Mouse (Mus musculus): ENCODE results near the gene Phrf1. TPM values are rescaled to one million over a fixed set of nuclear protein-coding genes. Genes with fewer than 3 reads are reported as not detected.

The Phrf1 gene
- polyA plus RNA-seq, 1 experiment from 2014 or later, result 99.6 TPM

GRCm38 (mm10) chr7:141278766-141279590, 50.4 kb downstream of the Phrf1 start, which contains the start of gene Sct:
TSS of gene Sct (minus strand) at chr7:141279133.
- DNase-seq (ENCODE audit: low spot score) (peak; percentile 76), ATAC-seq (replicated peaks; ENCODE audit: low FRiP score) (peak; percentile 71)
- H3K4me2 ChIP-seq (ENCODE audit: low read depth, low read length, severe bottlenecking), result peak within 1 kb of the TSS; percentile 83
- H3K9me3 ChIP-seq (ENCODE audit: control insufficient read depth, low read length), result no peaks in the 10 kb centered on the region
- no peak within 1 kb of the TSS for H3K27ac ChIP-seq (ENCODE audit: low read depth, low read length)
- H3K9ac ChIP-seq (ENCODE audit: low read length), result peak within 1 kb of the TSS; percentile 51
- no peaks in the 10 kb centered on the region for H3K36me3 ChIP-seq (ENCODE audit: control insufficient read depth, insufficient read depth, low read length)
- H3K4me3 ChIP-seq (ENCODE audit: low read depth, low read length), result peak within 1 kb of the TSS; percentile 34
- H3K27me3 ChIP-seq (ENCODE audit: control insufficient read depth, insufficient read depth, low read length), result peaks cover 4% of the 10 kb centered on the region
- whole genome bisulfite sequencing, result 1% methylated on average over 42 of the region's 46 CpGs
- H3K4me1 ChIP-seq (replicated peaks; ENCODE audit: control insufficient read depth, insufficient read depth, low read length), result peaks cover 2% of the 10 kb centered on the region; the same call in 1 of the 2 replicates

- DNase-seq (ENCODE audit: low spot score) (no peak), ATAC-seq (replicated peaks; ENCODE audit: low FRiP score) (peak; percentile 22; the same call in 1 of the 2 replicates)
- Histone ChIP-seq H3K27ac (ENCODE audit: low read depth, low read length) (no peak overlapping the region), H3K36me3 (ENCODE audit: control insufficient read depth, insufficient read depth, low read length) (no peaks in the 10 kb centered on the region), H3K4me3 (ENCODE audit: low read depth, low read length) (no peak overlapping the region), H3K27me3 (ENCODE audit: control insufficient read depth, insufficient read depth, low read length) (peaks cover 4% of the 10 kb centered on the region), H3K9ac (ENCODE audit: low read length) (no peak overlapping the region), H3K4me2 (ENCODE audit: low read depth, low read length, severe bottlenecking) (no peak overlapping the region), H3K4me1 (replicated peaks; ENCODE audit: control insufficient read depth, insufficient read depth, low read length) (peaks cover 2% of the 10 kb centered on the region; the same call in 1 of the 2 replicates), H3K9me3 (ENCODE audit: control insufficient read depth, low read length) (no peaks in the 10 kb centered on the region)
- WGBS, result 49% methylated on average over 6 of the region's 6 CpGs
Observed at GRCm38 (mm10) chr7:141281442-141281841, 52.9 kb downstream of the Phrf1 start.

DNA sequence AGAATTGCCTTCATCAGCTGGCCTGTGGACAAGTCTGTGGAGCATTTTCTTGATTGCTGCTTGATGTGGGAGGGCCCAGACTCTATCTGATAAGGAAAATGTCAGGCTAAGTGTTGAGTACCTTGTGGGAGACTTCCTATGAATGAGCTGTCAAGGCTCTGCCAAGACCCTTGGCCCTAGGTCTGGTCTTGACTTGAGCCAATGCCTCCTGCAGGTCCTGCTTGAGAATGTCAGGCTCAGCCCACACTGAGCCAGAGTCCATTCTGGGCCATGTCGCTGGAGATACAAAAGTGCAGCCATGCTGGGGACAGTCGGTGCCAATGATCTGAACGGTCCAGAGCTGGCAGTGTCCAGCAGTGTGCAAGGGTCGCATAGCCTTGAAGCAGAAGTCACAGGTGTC, 54.2 kb downstream of the Phrf1 start:
- Histone ChIP-seq H3K4me3 (ENCODE audit: low read depth, low read length) (no peak overlapping the region), H3K4me1 (replicated peaks; ENCODE audit: control insufficient read depth, insufficient read depth, low read length) (peaks cover 2% of the 10 kb centered on the region; the same call in 1 of the 2 replicates), H3K27ac (ENCODE audit: low read depth, low read length) (no peak overlapping the region), H3K9ac (ENCODE audit: low read length) (no peak overlapping the region), H3K27me3 (ENCODE audit: control insufficient read depth, insufficient read depth, low read length) (peaks cover 4% of the 10 kb centered on the region), H3K9me3 (ENCODE audit: control insufficient read depth, low read length) (no peaks in the 10 kb centered on the region), H3K36me3 (ENCODE audit: control insufficient read depth, insufficient read depth, low read length) (no peaks in the 10 kb centered on the region), H3K4me2 (ENCODE audit: low read depth, low read length, severe bottlenecking) (no peak overlapping the region)
- ATAC-seq (replicated peaks; ENCODE audit: low FRiP score) (no peak), DNase-seq (ENCODE audit: low spot score) (no peak)
- 91% methylated on average over 4 of the region's 4 CpGs for WGBS

DNA sequence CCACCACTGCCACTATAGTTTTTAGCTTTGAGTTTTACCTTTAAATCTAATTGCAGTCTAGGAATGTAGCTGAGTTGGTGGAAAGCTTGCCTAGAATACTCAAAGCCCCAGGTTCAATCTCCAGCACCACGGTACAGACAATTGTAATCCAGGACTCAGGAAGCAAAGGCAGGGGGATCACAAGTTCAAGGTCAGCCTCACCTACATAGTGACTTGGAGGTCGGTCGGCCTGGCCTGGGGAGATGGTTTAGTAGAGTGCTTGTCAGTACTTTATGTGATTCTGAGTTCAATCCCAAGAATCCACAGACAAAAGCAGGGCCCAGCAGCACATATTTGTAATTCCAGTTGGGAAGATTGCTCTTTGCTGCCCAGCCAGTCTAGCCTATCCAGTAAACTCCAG, 59.5 kb downstream of the Phrf1 start:
- no peaks in the 10 kb centered on the region for H3K36me3 ChIP-seq (ENCODE audit: control insufficient read depth, insufficient read depth, low read length)
- WGBS, result 91% methylated on average over 3 of the region's 3 CpGs

GRCm38 (mm10) chr7:141291921-141292582, 63.5 kb downstream of the Phrf1 start, which contains the start of gene Drd4:
TSS of gene Drd4 (plus strand) at chr7:141292006.
- H3K36me3 ChIP-seq (ENCODE audit: control insufficient read depth, insufficient read depth, low read length), result no peaks in the 10 kb centered on the region
- DNase-seq (ENCODE audit: low spot score), result peak; percentile 77
- 1% methylated on average over 45 of the region's 46 CpGs for WGBS
- no peaks in the 10 kb centered on the region for H3K9me3 ChIP-seq (ENCODE audit: control insufficient read depth, low read length)
- no peak within 1 kb of the TSS for H3K27ac ChIP-seq (ENCODE audit: low read depth, low read length)
- H3K27me3 ChIP-seq (ENCODE audit: control insufficient read depth, insufficient read depth, low read length), result peaks cover 52% of the 10 kb centered on the region
- peak within 1 kb of the TSS; percentile 71 for H3K4me2 ChIP-seq (ENCODE audit: low read depth, low read length, severe bottlenecking)
- H3K4me1 ChIP-seq (replicated peaks; ENCODE audit: control insufficient read depth, insufficient read depth, low read length), result peaks cover 12% of the 10 kb centered on the region
- H3K9ac ChIP-seq (ENCODE audit: low read length), result peak within 1 kb of the TSS; percentile 67
- ATAC-seq (replicated peaks; ENCODE audit: low FRiP score), result peak; percentile 66
- peak within 1 kb of the TSS; percentile 45 for H3K4me3 ChIP-seq (ENCODE audit: low read depth, low read length)

More for the DNA sequence above, 59.5 kb downstream of the Phrf1 start:
- no peak overlapping the region for H3K9ac ChIP-seq (ENCODE audit: low read length)
- H3K4me3 ChIP-seq (ENCODE audit: low read depth, low read length), result no peak overlapping the region
- ATAC-seq (replicated peaks; ENCODE audit: low FRiP score) (no peak), DNase-seq (ENCODE audit: low spot score) (no peak)
- H3K27me3 ChIP-seq (ENCODE audit: control insufficient read depth, insufficient read depth, low read length), result peaks cover 22% of the 10 kb centered on the region
- H3K4me2 ChIP-seq (ENCODE audit: low read depth, low read length, severe bottlenecking), result no peak overlapping the region
- peaks cover 5% of the 10 kb centered on the region; the same call in 1 of the 2 replicates for H3K4me1 ChIP-seq (replicated peaks; ENCODE audit: control insufficient read depth, insufficient read depth, low read length)
- H3K9me3 ChIP-seq (ENCODE audit: control insufficient read depth, low read length), result no peaks in the 10 kb centered on the region
- H3K27ac ChIP-seq (ENCODE audit: low read depth, low read length), result no peak overlapping the region

DNA sequence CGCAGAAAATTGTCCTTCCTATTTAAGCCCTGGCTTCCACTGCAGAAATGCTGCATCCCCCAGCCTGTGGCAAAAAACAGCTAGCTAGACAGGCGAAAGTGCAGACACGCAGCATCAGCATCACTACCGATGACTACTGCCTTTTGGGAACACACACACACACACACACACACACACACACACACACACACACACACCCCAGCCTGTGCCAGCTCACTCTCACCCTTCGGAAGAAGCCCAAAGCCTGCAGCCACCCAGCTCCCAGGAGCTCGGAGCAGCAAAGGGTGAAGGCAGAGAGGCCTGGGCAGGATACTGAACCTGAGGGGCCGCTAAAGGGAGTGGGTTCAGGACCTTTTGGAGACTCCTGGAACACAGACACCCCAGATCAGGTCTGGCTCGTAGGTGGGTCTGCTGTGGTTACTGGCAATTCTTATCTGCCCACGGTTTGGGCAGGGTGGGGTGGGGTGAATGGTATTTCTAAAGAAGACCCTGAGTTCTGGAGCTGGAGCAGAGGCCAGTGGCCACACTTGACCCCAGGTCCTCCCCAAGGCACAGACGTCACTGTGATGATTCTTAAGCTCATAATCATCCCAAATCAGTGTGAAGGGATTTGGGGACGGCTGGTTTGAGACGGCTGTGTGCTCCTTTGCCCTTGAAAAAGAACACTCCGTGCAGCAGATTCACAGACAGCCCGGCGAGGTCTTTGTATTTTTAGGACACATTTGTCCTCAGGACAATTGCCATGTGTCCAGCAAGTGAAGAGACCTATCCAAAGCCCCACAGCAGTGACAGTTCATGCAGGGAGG, 64.2 kb downstream of the Phrf1 start:
- WGBS, result 32% methylated on average over 15 of the region's 15 CpGs
- Histone ChIP-seq H3K27me3 (ENCODE audit: control insufficient read depth, insufficient read depth, low read length) (peaks cover 52% of the 10 kb centered on the region), H3K9me3 (ENCODE audit: control insufficient read depth, low read length) (no peaks in the 10 kb centered on the region), H3K4me1 (replicated peaks; ENCODE audit: control insufficient read depth, insufficient read depth, low read length) (peaks cover 12% of the 10 kb centered on the region), H3K27ac (ENCODE audit: low read depth, low read length) (no peak overlapping the region), H3K36me3 (ENCODE audit: control insufficient read depth, insufficient read depth, low read length) (no peaks in the 10 kb centered on the region), H3K4me2 (ENCODE audit: low read depth, low read length, severe bottlenecking) (peak overlapping the region; percentile 71), H3K9ac (ENCODE audit: low read length) (no peak overlapping the region; the same call in 1 of the 2 replicates), H3K4me3 (ENCODE audit: low read depth, low read length) (peak overlapping the region; percentile 45; the same call in 1 of the 2 replicates)
- no peak for ATAC-seq (replicated peaks; ENCODE audit: low FRiP score)
- peak; percentile 61 for DNase-seq (ENCODE audit: low spot score)

DNA sequence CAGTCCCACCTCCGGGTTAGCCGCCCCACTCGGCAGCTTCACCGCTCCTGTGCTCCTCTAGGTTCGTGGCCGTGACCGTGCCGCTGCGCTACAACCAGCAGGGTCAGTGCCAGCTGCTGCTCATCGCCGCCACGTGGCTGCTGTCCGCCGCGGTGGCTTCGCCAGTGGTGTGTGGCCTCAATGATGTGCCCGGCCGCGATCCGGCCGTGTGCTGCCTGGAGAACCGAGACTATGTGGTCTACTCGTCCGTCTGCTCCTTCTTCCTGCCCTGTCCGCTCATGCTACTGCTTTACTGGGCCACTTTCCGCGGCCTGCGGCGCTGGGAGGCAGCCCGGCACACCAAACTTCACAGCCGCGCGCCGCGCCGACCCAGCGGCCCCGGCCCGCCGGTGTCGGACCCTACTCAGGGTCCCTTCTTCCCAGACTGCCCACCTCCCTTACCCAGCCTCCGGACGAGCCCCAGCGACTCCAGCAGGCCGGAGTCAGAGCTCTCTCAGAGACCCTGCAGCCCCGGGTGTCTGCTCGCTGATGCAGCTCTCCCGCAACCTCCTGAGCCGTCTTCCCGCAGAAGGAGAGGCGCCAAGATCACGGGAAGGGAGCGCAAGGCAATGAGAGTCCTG, 65.4 kb downstream of the Phrf1 start:
- ATAC-seq (replicated peaks; ENCODE audit: low FRiP score) (no peak), DNase-seq (ENCODE audit: low spot score) (peak; percentile 74)
- Histone ChIP-seq H3K4me3 (ENCODE audit: low read depth, low read length) (peak overlapping the region; percentile 27), H3K27ac (ENCODE audit: low read depth, low read length) (no peak overlapping the region), H3K27me3 (ENCODE audit: control insufficient read depth, insufficient read depth, low read length) (peaks cover 52% of the 10 kb centered on the region), H3K9ac (ENCODE audit: low read length) (peak overlapping the region; percentile 31; the same call in 1 of the 2 replicates), H3K4me2 (ENCODE audit: low read depth, low read length, severe bottlenecking) (peak overlapping the region; percentile 59), H3K9me3 (ENCODE audit: control insufficient read depth, low read length) (no peaks in the 10 kb centered on the region), H3K4me1 (replicated peaks; ENCODE audit: control insufficient read depth, insufficient read depth, low read length) (peaks cover 12% of the 10 kb centered on the region), H3K36me3 (ENCODE audit: control insufficient read depth, insufficient read depth, low read length) (no peaks in the 10 kb centered on the region)
- 2% methylated on average over 53 of the region's 53 CpGs for WGBS

GRCm38 (mm10) chr7:141294479-141294878, 65.9 kb downstream of the Phrf1 start:
- peaks cover 12% of the 10 kb centered on the region for H3K4me1 ChIP-seq (replicated peaks; ENCODE audit: control insufficient read depth, insufficient read depth, low read length)
- H3K9ac ChIP-seq (ENCODE audit: low read length), result no peak overlapping the region
- no peaks in the 10 kb centered on the region for H3K9me3 ChIP-seq (ENCODE audit: control insufficient read depth, low read length)
- no peaks in the 10 kb centered on the region; the same call in 1 of the 2 replicates for H3K36me3 ChIP-seq (ENCODE audit: control insufficient read depth, insufficient read depth, low read length)
- H3K4me3 ChIP-seq (ENCODE audit: low read depth, low read length), result peak overlapping the region; percentile 27
- H3K4me2 ChIP-seq (ENCODE audit: low read depth, low read length, severe bottlenecking), result peak overlapping the region; percentile 59
- H3K27me3 ChIP-seq (ENCODE audit: control insufficient read depth, insufficient read depth, low read length), result peaks cover 52% of the 10 kb centered on the region
- no peak for DNase-seq (ENCODE audit: low spot score)
- 3% methylated on average over 22 of the region's 22 CpGs for WGBS
- no peak overlapping the region for H3K27ac ChIP-seq (ENCODE audit: low read depth, low read length)
- no peak for ATAC-seq (replicated peaks; ENCODE audit: low FRiP score)

All from forebrain, embryonic 11.5 days (tissue).